Mouse (Mus musculus): ENCODE results near the gene Yif1b. TPM values are rescaled to one million over a fixed set of nuclear protein-coding genes. Genes with fewer than 3 reads are reported as not detected.

Gene Yif1b
- polyA plus RNA-seq, 1 experiment from 2014 or later = 90.6 TPM

- H3K4me3 ChIP-seq = no peak overlapping the region
- WGBS = 76% methylated on average over 24 of the region's 24 CpGs
- H3K4me1 ChIP-seq (replicated peaks) = peaks cover 34% of the 10 kb centered on the region
These were observed 57.9 kb downstream of the Yif1b start for GRCm38 (mm10) chr7:29295861-29296647.

DNA sequence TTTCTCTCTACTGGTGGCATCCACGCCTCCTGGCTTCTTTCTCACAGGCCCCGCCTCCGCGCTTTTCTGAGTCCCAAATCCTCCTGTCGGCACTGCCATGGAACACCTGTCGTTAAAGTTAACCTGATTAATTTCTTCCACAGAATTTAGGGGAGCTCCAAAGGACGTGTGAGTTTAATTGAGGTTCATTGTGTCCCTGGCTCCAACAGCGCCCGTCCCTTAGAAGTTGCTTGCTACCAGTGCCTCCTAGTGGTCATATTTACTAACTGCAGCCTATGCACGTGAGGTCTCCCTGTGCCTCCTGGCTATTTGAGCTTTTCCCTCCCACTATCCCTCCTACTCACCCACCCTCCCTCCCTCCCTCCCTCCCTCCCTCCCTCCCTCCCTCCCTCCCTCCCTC, 58.9 kb downstream of the Yif1b start:
- no peaks in the 10 kb centered on the region for H3K9me3 ChIP-seq
- WGBS = 16% methylated on average over 10 of the region's 10 CpGs
- ATAC-seq (ENCODE audit: low read depth) = no peak
- no peak overlapping the region for H3K27ac ChIP-seq (replicated peaks)
- H3K4me1 ChIP-seq (replicated peaks) = peaks cover 27% of the 10 kb centered on the region
- H3K4me2 ChIP-seq = no peak overlapping the region
- H3K9ac ChIP-seq = no peak overlapping the region
- no peak overlapping the region for H3K4me3 ChIP-seq
- H3K27me3 ChIP-seq = no peaks in the 10 kb centered on the region
- no peaks in the 10 kb centered on the region for H3K36me3 ChIP-seq

More at GRCm38 (mm10) chr7:29295861-29296647, 57.9 kb downstream of the Yif1b start:
- Histone ChIP-seq H3K27me3 (no peaks in the 10 kb centered on the region), H3K9me3 (no peaks in the 10 kb centered on the region), H3K9ac (no peak overlapping the region), H3K27ac (replicated peaks) (no peak overlapping the region), H3K36me3 (no peaks in the 10 kb centered on the region), H3K4me2 (no peak overlapping the region)
- no peak for ATAC-seq (ENCODE audit: low read depth)

Other genes with a start within 250 kb of the Yif1b start
- 5.4 and 6.3 TPM in 2 replicates for gene Ryr1, start 113.2 kb upstream of the Yif1b start, polyA plus RNA-seq (2015; fragmentation: Nextera tagmentation; extraction: Ambion mirVana)
- gene Rasgrp4, start 103.5 kb upstream of the Yif1b start, polyA plus RNA-seq (2015; fragmentation: Nextera tagmentation; extraction: Ambion mirVana) = 0.52 and 0.68 TPM in 2 replicates
- gene Fam98c, start 82.1 kb upstream of the Yif1b start, polyA plus RNA-seq (2015; fragmentation: Nextera tagmentation; extraction: Ambion mirVana) = 29.4 and 39.3 TPM in 2 replicates
- gene Ggn, start 68.1 kb upstream of the Yif1b start, polyA plus RNA-seq (2015; fragmentation: Nextera tagmentation; extraction: Ambion mirVana) = 0.67 and 0.73 TPM in 2 replicates
- 9.4 and 9.7 TPM in 2 replicates for gene Spred3, start 67.9 kb upstream of the Yif1b start, polyA plus RNA-seq (2015; fragmentation: Nextera tagmentation; extraction: Ambion mirVana)
- 310 and 326 TPM in 2 replicates for gene Psmd8, start 57.6 kb upstream of the Yif1b start, polyA plus RNA-seq (2015; fragmentation: Nextera tagmentation; extraction: Ambion mirVana)
- 1.4 and 1.9 TPM in 2 replicates for gene Catsperg1, start 24.3 kb upstream of the Yif1b start, polyA plus RNA-seq (2015; fragmentation: Nextera tagmentation; extraction: Ambion mirVana)
- 0.43 and 0.68 TPM in 2 replicates for gene Kcnk6, start 5.8 kb upstream of the Yif1b start, polyA plus RNA-seq (2015; fragmentation: Nextera tagmentation; extraction: Ambion mirVana)
- gene 2200002D01Rik, start 10.1 kb downstream of the Yif1b start, polyA plus RNA-seq (2015; fragmentation: Nextera tagmentation; extraction: Ambion mirVana) = 1.3 and 1.7 TPM in 2 replicates
- gene Spint2, start 43.6 kb downstream of the Yif1b start, polyA plus RNA-seq (2015; fragmentation: Nextera tagmentation; extraction: Ambion mirVana) = 28.8 and 31.3 TPM in 2 replicates
- gene Ppp1r14a, start 51.0 kb downstream of the Yif1b start, polyA plus RNA-seq (2015; fragmentation: Nextera tagmentation; extraction: Ambion mirVana) = 24.8 and 28.4 TPM in 2 replicates
- 175 and 176 TPM in 2 replicates for gene Dpf1, start 65.6 kb downstream of the Yif1b start, polyA plus RNA-seq (2015; fragmentation: Nextera tagmentation; extraction: Ambion mirVana)

Measured in neural tube, embryonic 13.5 days (tissue).